Mouse (Mus musculus): ENCODE results near the gene Hmgb1. TPM values are rescaled to one million over a fixed set of nuclear protein-coding genes. Genes with fewer than 3 reads are reported as not detected.

Hmgb1 gene
- polyA plus RNA-seq, 1 experiment from 2014 or later: 712 TPM

GRCm38 (mm10) chr5:149003137-149003536, 181.2 kb downstream of the Hmgb1 start:
- TF ChIP-seq CTCF (IDR thresholded peaks at IDR 0.05; ENCODE audit: low read depth): no peak
- TF ChIP-seq EP300 (optimal IDR thresholded peaks at IDR 0.05): no peak
- Histone ChIP-seq H3K9me3 (ENCODE audit: control insufficient read depth, low read length) (no peaks in the 10 kb centered on the region), H3K9ac (ENCODE audit: low read length) (no peak overlapping the region), H3K27me3 (ENCODE audit: control insufficient read depth, insufficient read depth, low read length) (no peaks in the 10 kb centered on the region), H3K4me1 (replicated peaks; ENCODE audit: control insufficient read depth, insufficient read depth) (0 out of 2 replicates have a peak, but pooled peaks cover 5% of the 10 kb centered on the region), H3K36me3 (ENCODE audit: control insufficient read depth, insufficient read depth, low read length) (no peaks in the 10 kb centered on the region), H3K4me3 (ENCODE audit: low read depth, low read length) (no peak overlapping the region), H3K27ac (replicated peaks) (peak overlapping the region; percentile 79; the same call in 1 of the 2 replicates), H3K4me2 (replicated peaks; ENCODE audit: low read depth) (no peak overlapping the region)
- ATAC-seq (ENCODE audit: low FRiP score, low TSS enrichment): no peak
- 41% methylated on average over 2 of the region's 2 CpGs for WGBS
- DNase-seq (ENCODE audit: low spot score): no peak

GRCm38 (mm10) chr5:149002803-149003115, 181.5 kb downstream of the Hmgb1 start:
- no peak for TF ChIP-seq CTCF (IDR thresholded peaks at IDR 0.05; ENCODE audit: low read depth)
- no peak for TF ChIP-seq EP300 (optimal IDR thresholded peaks at IDR 0.05)
- DNase-seq (ENCODE audit: low spot score) (no peak), ATAC-seq (ENCODE audit: low FRiP score, low TSS enrichment) (no peak)
- Histone ChIP-seq H3K9me3 (ENCODE audit: control insufficient read depth, low read length) (no peaks in the 10 kb centered on the region), H3K4me2 (replicated peaks; ENCODE audit: low read depth) (no peak overlapping the region), H3K27ac (replicated peaks) (peak overlapping the region; percentile 79), H3K4me1 (replicated peaks; ENCODE audit: control insufficient read depth, insufficient read depth) (0 out of 2 replicates have a peak, but pooled peaks cover 5% of the 10 kb centered on the region), H3K36me3 (ENCODE audit: control insufficient read depth, insufficient read depth, low read length) (no peaks in the 10 kb centered on the region), H3K4me3 (ENCODE audit: low read depth, low read length) (no peak overlapping the region), H3K9ac (ENCODE audit: low read length) (no peak overlapping the region), H3K27me3 (ENCODE audit: control insufficient read depth, insufficient read depth, low read length) (no peaks in the 10 kb centered on the region)
- WGBS: 62% methylated on average over 6 of the region's 6 CpGs

- no peak for TF ChIP-seq EP300 (optimal IDR thresholded peaks at IDR 0.05)
- TF ChIP-seq CTCF (IDR thresholded peaks at IDR 0.05; ENCODE audit: low read depth): no peak
- Histone ChIP-seq H3K9me3 (ENCODE audit: control insufficient read depth, low read length) (no peaks in the 10 kb centered on the region), H3K27me3 (ENCODE audit: control insufficient read depth, insufficient read depth, low read length) (no peaks in the 10 kb centered on the region), H3K36me3 (ENCODE audit: control insufficient read depth, insufficient read depth, low read length) (no peaks in the 10 kb centered on the region), H3K9ac (ENCODE audit: low read length) (no peak overlapping the region), H3K4me1 (replicated peaks; ENCODE audit: control insufficient read depth, insufficient read depth) (0 out of 2 replicates have a peak, but pooled peaks cover 5% of the 10 kb centered on the region), H3K4me3 (ENCODE audit: low read depth, low read length) (no peak overlapping the region), H3K4me2 (replicated peaks; ENCODE audit: low read depth) (no peak overlapping the region), H3K27ac (replicated peaks) (peak overlapping the region; percentile 79)
- 43% methylated on average over 20 of the region's 20 CpGs for WGBS
- ATAC-seq (ENCODE audit: low FRiP score, low TSS enrichment) (no peak), DNase-seq (ENCODE audit: low spot score) (no peak)
These were observed 182.1 kb downstream of the Hmgb1 start for GRCm38 (mm10) chr5:149002034-149002802.

DNA sequence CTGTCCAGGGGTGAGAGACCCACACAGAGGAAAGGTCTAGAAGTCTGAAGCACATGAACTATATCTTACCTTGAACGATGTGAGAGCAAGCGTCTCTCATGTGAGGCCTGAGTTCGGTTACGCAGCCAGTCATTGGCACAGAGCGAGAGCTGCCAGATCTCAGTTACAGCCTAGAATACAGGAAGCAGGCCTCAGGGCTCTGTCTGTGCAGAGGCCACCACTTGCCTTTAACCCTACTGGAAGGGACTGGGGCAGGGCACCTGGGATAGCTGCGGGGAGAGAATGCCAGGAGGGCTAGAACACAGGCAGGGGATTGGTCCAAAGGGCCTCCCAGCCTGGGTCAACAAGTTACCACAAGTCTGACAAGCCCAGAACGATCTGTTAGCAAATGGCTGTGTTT, 184.5 kb downstream of the Hmgb1 start:
- 0 out of 2 replicates have a peak overlapping the region, but pooled peaks have one; percentile 30 for H3K27ac ChIP-seq (replicated peaks)
- no peaks in the 10 kb centered on the region for H3K9me3 ChIP-seq (ENCODE audit: control insufficient read depth, low read length)
- H3K4me2 ChIP-seq (replicated peaks; ENCODE audit: low read depth): no peak overlapping the region
- no peaks in the 10 kb centered on the region; the same call in 1 of the 2 replicates for H3K4me1 ChIP-seq (replicated peaks; ENCODE audit: control insufficient read depth, insufficient read depth)
- TF ChIP-seq EP300 (optimal IDR thresholded peaks at IDR 0.05): no peak
- no peak for TF ChIP-seq CTCF (IDR thresholded peaks at IDR 0.05; ENCODE audit: low read depth)
- H3K27me3 ChIP-seq (ENCODE audit: control insufficient read depth, insufficient read depth, low read length): no peaks in the 10 kb centered on the region
- H3K36me3 ChIP-seq (ENCODE audit: control insufficient read depth, insufficient read depth, low read length): no peaks in the 10 kb centered on the region
- no peak for DNase-seq (ENCODE audit: low spot score)
- no peak overlapping the region for H3K4me3 ChIP-seq (ENCODE audit: low read depth, low read length)
- no peak for ATAC-seq (ENCODE audit: low FRiP score, low TSS enrichment)
- WGBS: 78% methylated on average over 7 of the region's 7 CpGs
- no peak overlapping the region for H3K9ac ChIP-seq (ENCODE audit: low read length)

- 82% methylated on average over 14 of the region's 14 CpGs for WGBS
- Histone ChIP-seq H3K4me1 (replicated peaks; ENCODE audit: control insufficient read depth, insufficient read depth) (no peaks in the 10 kb centered on the region; the same call in 1 of the 2 replicates), H3K9ac (ENCODE audit: low read length) (no peak overlapping the region), H3K9me3 (ENCODE audit: control insufficient read depth, low read length) (no peaks in the 10 kb centered on the region), H3K4me2 (replicated peaks; ENCODE audit: low read depth) (no peak overlapping the region), H3K4me3 (ENCODE audit: low read depth, low read length) (no peak overlapping the region), H3K36me3 (ENCODE audit: control insufficient read depth, insufficient read depth, low read length) (no peaks in the 10 kb centered on the region), H3K27me3 (ENCODE audit: control insufficient read depth, insufficient read depth, low read length) (no peaks in the 10 kb centered on the region), H3K27ac (replicated peaks) (no peak overlapping the region)
- DNase-seq (ENCODE audit: low spot score) (no peak), ATAC-seq (ENCODE audit: low FRiP score, low TSS enrichment) (no peak)
- TF ChIP-seq EP300 (optimal IDR thresholded peaks at IDR 0.05) (no peak), CTCF (IDR thresholded peaks at IDR 0.05; ENCODE audit: low read depth) (no peak)
These were observed 185.8 kb downstream of the Hmgb1 start for GRCm38 (mm10) chr5:148998512-148998911.

DNA sequence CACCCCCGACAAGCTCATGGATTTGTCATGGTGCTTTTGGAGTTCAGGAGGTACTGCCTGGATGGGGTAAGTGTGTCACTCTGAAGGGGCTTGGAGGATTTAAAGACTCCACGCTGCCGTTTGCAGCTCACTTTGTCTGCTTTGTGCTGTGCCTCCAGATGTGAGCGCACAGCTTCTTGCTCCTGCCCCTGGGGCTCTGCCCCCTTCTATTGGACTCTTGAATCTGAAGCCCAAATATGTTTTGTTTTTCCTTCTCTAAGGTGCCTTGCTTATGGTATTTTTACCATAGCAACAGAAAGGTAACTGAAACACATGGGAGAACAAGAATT, 187.6 kb downstream of the Hmgb1 start:
- no peak for ATAC-seq (ENCODE audit: low FRiP score, low TSS enrichment)
- Histone ChIP-seq H3K4me2 (replicated peaks; ENCODE audit: low read depth) (no peak overlapping the region), H3K27me3 (ENCODE audit: control insufficient read depth, insufficient read depth, low read length) (no peaks in the 10 kb centered on the region), H3K36me3 (ENCODE audit: control insufficient read depth, insufficient read depth, low read length) (no peaks in the 10 kb centered on the region), H3K4me3 (ENCODE audit: low read depth, low read length) (no peak overlapping the region), H3K9ac (ENCODE audit: low read length) (no peak overlapping the region), H3K4me1 (replicated peaks; ENCODE audit: control insufficient read depth, insufficient read depth) (no peaks in the 10 kb centered on the region; the same call in 1 of the 2 replicates), H3K9me3 (ENCODE audit: control insufficient read depth, low read length) (no peaks in the 10 kb centered on the region), H3K27ac (replicated peaks) (no peak overlapping the region)
- no peak for TF ChIP-seq CTCF (IDR thresholded peaks at IDR 0.05; ENCODE audit: low read depth)
- no peak for DNase-seq (ENCODE audit: low spot score)
- 52% methylated on average over 4 of the region's 4 CpGs for WGBS

Other genes with a start within 250 kb of the Hmgb1 start
- 0.99 TPM in 1 of 2 replicates, not detected in the other for gene Gm42791, start 189.3 kb downstream of the Hmgb1 start, polyA plus RNA-seq (2015; fragmentation: Nextera tagmentation; extraction: Ambion mirVana)
- 14.8 and 15.5 TPM in 2 replicates for gene Uspl1, start 139 bp downstream of the Hmgb1 start, polyA plus RNA-seq (2015; fragmentation: Nextera tagmentation; extraction: Ambion mirVana)
- gene Alox5ap, start 80.3 kb upstream of the Hmgb1 start, polyA plus RNA-seq (2015; fragmentation: Nextera tagmentation; extraction: Ambion mirVana): 8.2 and 9.3 TPM in 2 replicates
- 3.4 and 4.1 TPM in 2 replicates for gene Medag, start 227.3 kb upstream of the Hmgb1 start, polyA plus RNA-seq (2015; fragmentation: Nextera tagmentation; extraction: Ambion mirVana)